In genomic region chr12:52602471-52602870, GRCm38 (mm10) we compare ENCODE assay signal across 8 mouse cellular contexts.
DNase-seq lines count a peak whose midpoint lies in the region; ATAC-seq and TF ChIP-seq lines count a peak whose summit lies in the region.

No protein-coding gene starts in this region.

- H3K79me2 ChIP-seq in CH12.LX (replicated peaks; ENCODE audit: control insufficient read depth, extremely low read depth, insufficient read depth, poor library complexity, severe bottlenecking) (no peaks in the 10 kb centered on the region), MEL (ENCODE audit: control insufficient read depth, insufficient read depth, low read length, poor library complexity) (no peaks in the 10 kb centered on the region; the same call in 1 of the 2 replicates)

- ATAC-seq in heart, embryonic 14.5 days (ENCODE audit: insufficient number of reproducible peaks, insufficient read depth, low FRiP score, low read depth): no peak
- no peak for ATAC-seq in limb, embryonic 12.5 days (ENCODE audit: insufficient number of reproducible peaks, insufficient read depth, low FRiP score, low TSS enrichment, low read depth)
- ATAC-seq in stomach, embryonic 15.5 days (ENCODE audit: insufficient read depth, low FRiP score, low read depth): no peak
- no peak for ATAC-seq in erythroid progenitor cell, adult 5-6 weeks (replicated peaks; ENCODE audit: low FRiP score, poor library complexity, severe bottlenecking)

- H3K4me2 ChIP-seq in CH12.LX (ENCODE audit: insufficient read depth, low read depth, poor library complexity, severe bottlenecking): peak overlapping the region; percentile 45; the same call in 1 of the 2 replicates
- H3K4me2 ChIP-seq in heart, embryonic 14.5 days (ENCODE audit: low read length): peak overlapping the region; percentile 78
- H3K4me2 ChIP-seq in limb, embryonic 12.5 days: peak overlapping the region; percentile 61
- H3K4me2 ChIP-seq in stomach, embryonic 15.5 days: peak overlapping the region; percentile 59

- TF ChIP-seq CTCF in CH12.LX (conservative IDR thresholded peaks at IDR 0.05 in 1 of 2, IDR thresholded peaks at IDR 0.05 in 1 of 2; ENCODE audit: low read depth in 2 of 2, low read length in 2 of 2): no peak
- no peak for TF ChIP-seq CTCF in MEL (IDR thresholded peaks at IDR 0.05 in 2 of 3, conservative IDR thresholded peaks at IDR 0.05 in 1 of 3; ENCODE audit: control insufficient read depth in 1 of 3, insufficient read depth in 1 of 3, low read depth in 2 of 3, low read length in 3 of 3, poor library complexity in 1 of 3, severe bottlenecking in 1 of 3)

- TF ChIP-seq RAD21 in CH12.LX (IDR thresholded peaks at IDR 0.05; ENCODE audit: low read depth, low read length): no peak
- TF ChIP-seq RAD21 in MEL (IDR thresholded peaks at IDR 0.05; ENCODE audit: low read depth, low read length): no peak

- dilution Hi-C loops in CH12.LX (cut with MboI; ENCODE audit: extremely low pct_ligation_motif_present, extremely low pct_unique_long_range_greater_than_20kb, low sequenced_read_pairs): no loop called here

- peaks cover 3 to 15% of the 10 kb centered on the region in 2 experiments; a peak in 3 of 4 replicates for H3K4me1 ChIP-seq in CH12.LX (ENCODE audit: control insufficient read depth in 1 of 2, insufficient read depth in 2 of 2)
- peaks cover 0 to 7% of the 10 kb centered on the region in 2 experiments; a peak in 2 of 4 replicates for H3K4me1 ChIP-seq in MEL (ENCODE audit: control insufficient read depth in 1 of 2, insufficient read depth in 2 of 2, low read length in 2 of 2)
- 0 out of 4 replicates have a peak, but pooled peaks cover 0 to 3% of the 10 kb centered on the region in 2 experiments for H3K4me1 ChIP-seq in heart, embryonic 14.5 days (ENCODE audit: control insufficient read depth in 2 of 2, insufficient read depth in 2 of 2, low read length in 2 of 2)
- H3K4me1 ChIP-seq in limb, embryonic 12.5 days (replicated peaks): peaks cover 11% of the 10 kb centered on the region
- H3K4me1 ChIP-seq in stomach, embryonic 15.5 days: no peaks in the 10 kb centered on the region

- TF ChIP-seq EP300 in CH12.LX (IDR thresholded peaks at IDR 0.05; ENCODE audit: low read length): no peak
- no peak for TF ChIP-seq EP300 in MEL (IDR thresholded peaks at IDR 0.05; ENCODE audit: low read depth in 1 of 2, low read length in 2 of 2)

- H3K9me3 ChIP-seq in CH12.LX (replicated peaks; ENCODE audit: low read length) (peaks cover 12% of the 10 kb centered on the region), MEL (replicated peaks; ENCODE audit: insufficient read depth, low read length) (no peaks in the 10 kb centered on the region)
- H3K9me3 ChIP-seq in heart, embryonic 14.5 days (ENCODE audit: control insufficient read depth, low read length): no peaks in the 10 kb centered on the region
- H3K9me3 ChIP-seq in limb, embryonic 12.5 days: peaks cover 8% of the 10 kb centered on the region; the same call in 1 of the 2 replicates
- H3K9me3 ChIP-seq in stomach, embryonic 15.5 days: no peaks in the 10 kb centered on the region

- peak overlapping the region; percentile 85 to 93 (median 90) for H3K4me3 ChIP-seq in CH12.LX (replicated peaks in 1 of 3; ENCODE audit: low read depth in 2 of 3, low read length in 2 of 3, poor library complexity in 1 of 3)
- peak overlapping the region; percentile 83 to 93 for H3K4me3 ChIP-seq in MEL (ENCODE audit: control insufficient read depth in 1 of 2, insufficient read depth in 1 of 2, low read depth in 2 of 2, low read length in 2 of 2)
- peak overlapping the region; percentile 69 to 98 for H3K4me3 ChIP-seq in heart, embryonic 14.5 days (ENCODE audit: control insufficient read depth in 1 of 2, insufficient read depth in 1 of 2, low read depth in 1 of 2, low read length in 2 of 2)
- H3K4me3 ChIP-seq in limb, embryonic 12.5 days (replicated peaks): peak overlapping the region; percentile 74
- peak overlapping the region; percentile 77 for H3K4me3 ChIP-seq in stomach, embryonic 15.5 days (replicated peaks)

- H3K36me3 ChIP-seq in CH12.LX (replicated peaks in 1 of 2; ENCODE audit: control insufficient read depth in 1 of 2, insufficient read depth in 1 of 2, low read length in 1 of 2) (no peaks in the 10 kb centered on the region), MEL (ENCODE audit: control insufficient read depth in 1 of 2, insufficient read depth in 2 of 2, low read length in 2 of 2) (peaks cover 0 to 7% of the 10 kb centered on the region in 2 experiments; a peak in 2 of 4 replicates)
- H3K36me3 ChIP-seq in heart, embryonic 14.5 days (ENCODE audit: control insufficient read depth, insufficient read depth, low read length): no peaks in the 10 kb centered on the region
- no peaks in the 10 kb centered on the region for H3K36me3 ChIP-seq in limb, embryonic 12.5 days
- H3K36me3 ChIP-seq in stomach, embryonic 15.5 days: no peaks in the 10 kb centered on the region

- DNase-seq in CH12.LX (ENCODE audit: extremely low read depth) (peak; percentile 25), MEL (ENCODE audit: low read depth, low spot score) (no peak)
- DNase-seq in thymus, postnatal 0 days (ENCODE audit: low spot score): no peak
- DNase-seq in testis, postnatal 14 days (ENCODE audit: low spot score): no peak

- H3K27ac ChIP-seq in CH12.LX (ENCODE audit: insufficient read depth, low read depth) (no peak overlapping the region), MEL (ENCODE audit: control insufficient read depth, low read depth, low read length) (no peak overlapping the region)
- H3K27ac ChIP-seq in heart, embryonic 14.5 days (replicated peaks in 1 of 2; ENCODE audit: control insufficient read depth in 1 of 2, insufficient read depth in 1 of 2, low read depth in 2 of 2, low read length in 2 of 2): peak overlapping the region in 1 of 2 experiments; percentile 95; a peak in 1 of 4 replicates
- peak overlapping the region; percentile 94 for H3K27ac ChIP-seq in limb, embryonic 12.5 days
- peak overlapping the region; percentile 94 for H3K27ac ChIP-seq in stomach, embryonic 15.5 days

- no peak for TF ChIP-seq POLR2A in CH12.LX (IDR thresholded peaks at IDR 0.05; ENCODE audit: low read depth, low read length)
- TF ChIP-seq POLR2A in MEL (IDR thresholded peaks at IDR 0.05; ENCODE audit: control insufficient read depth in 1 of 2, insufficient read depth in 1 of 2, low read depth in 1 of 2, low read length in 2 of 2, poor library complexity in 1 of 2): no peak

- no peaks in the 10 kb centered on the region for H3K27me3 ChIP-seq in CH12.LX (replicated peaks)
- H3K27me3 ChIP-seq in MEL (ENCODE audit: control insufficient read depth in 1 of 2, insufficient read depth in 2 of 2, low read length in 2 of 2): no peaks in the 10 kb centered on the region
- no peaks in the 10 kb centered on the region for H3K27me3 ChIP-seq in heart, embryonic 14.5 days (ENCODE audit: control insufficient read depth, insufficient read depth, low read length)
- H3K27me3 ChIP-seq in limb, embryonic 12.5 days: no peaks in the 10 kb centered on the region
- H3K27me3 ChIP-seq in stomach, embryonic 15.5 days (replicated peaks): no peaks in the 10 kb centered on the region

- in situ Hi-C loops in CH12.LX (cut with MboI; ENCODE audit: low pct_ligation_motif_present, low pct_unique_long_range_greater_than_20kb, low sequenced_read_pairs): loop anchor here (25.0 kb wide), 1 partner anchor 215 kb away; no protein-coding TSS in a partner anchor

- H3K9ac ChIP-seq in CH12.LX (ENCODE audit: insufficient read depth, low read depth) (0 out of 2 replicates have a peak overlapping the region, but pooled peaks have one; percentile 43), MEL (ENCODE audit: control insufficient read depth, low read depth, low read length, poor library complexity, severe bottlenecking) (no peak overlapping the region)
- peak overlapping the region; percentile 90 for H3K9ac ChIP-seq in heart, embryonic 14.5 days (ENCODE audit: low read length)
- peak overlapping the region; percentile 56; the same call in 1 of the 2 replicates for H3K9ac ChIP-seq in limb, embryonic 12.5 days (replicated peaks)
- H3K9ac ChIP-seq in stomach, embryonic 15.5 days: no peak overlapping the region

- WGBS in heart, embryonic 14.5 days: 22% methylated on average over 2 of the region's 2 CpGs
- WGBS in limb, embryonic 12.5 days: 16% methylated on average over 2 of the region's 2 CpGs
- WGBS in stomach, embryonic 15.5 days: 22% methylated on average over 2 of the region's 2 CpGs

TF ChIP-seq in CH12.LX, 34 proteins besides CTCF, POLR2A, EP300 and RAD21:
- TF ChIP-seq IRF4 (IDR thresholded peaks at IDR 0.05; ENCODE audit: low read depth, low read length): no peak
- no peak for TF ChIP-seq TCF12 (IDR thresholded peaks at IDR 0.05; ENCODE audit: low read depth, low read length)
- no peak for TF ChIP-seq JUN (IDR thresholded peaks at IDR 0.05; ENCODE audit: insufficient read depth, low read depth, low read length)
- no peak for TF ChIP-seq HCFC1 (IDR thresholded peaks at IDR 0.05; ENCODE audit: low read depth, low read length)
- no peak for TF ChIP-seq MAX (IDR thresholded peaks at IDR 0.05; ENCODE audit: low read length)
- TF ChIP-seq NRF1 (IDR thresholded peaks at IDR 0.05; ENCODE audit: low read depth, low read length): no peak
- no peak for TF ChIP-seq E2F4 (IDR thresholded peaks at IDR 0.05; ENCODE audit: insufficient replicate concordance, low read depth, low read length)

TF ChIP-seq in MEL, 35 proteins besides CTCF, POLR2A, EP300 and RAD21:
- no peak for TF ChIP-seq MYC (IDR thresholded peaks at IDR 0.05; ENCODE audit: low read depth, low read length)
- no peak for TF ChIP-seq SMC3 (IDR thresholded peaks at IDR 0.05; ENCODE audit: low read depth, low read length)
- no peak for TF ChIP-seq ZMIZ1 (IDR thresholded peaks at IDR 0.05; ENCODE audit: low read depth, low read length)
- TF ChIP-seq TBP (IDR thresholded peaks at IDR 0.05; ENCODE audit: low read depth, low read length): no peak
- no peak for TF ChIP-seq RCOR1 (IDR thresholded peaks at IDR 0.05; ENCODE audit: low read depth, low read length)
- TF ChIP-seq CHD2 (IDR thresholded peaks at IDR 0.05; ENCODE audit: low read length): no peak
- TF ChIP-seq SIN3A (IDR thresholded peaks at IDR 0.05; ENCODE audit: low read length): no peak; the same call in 1 of the 2 replicates
- TF ChIP-seq USF2 (IDR thresholded peaks at IDR 0.05; ENCODE audit: borderline replicate concordance in 1 of 2, insufficient read depth in 1 of 2, low read depth in 1 of 2, low read length in 2 of 2): no peak

Comparison
In these comparisons a context has a peak if more than half of its experiments do, and no peak if none do; other contexts are left out.
1. H3K27ac ChIP-seq: peak in limb, embryonic 12.5 days (single experiment) and stomach, embryonic 15.5 days (single experiment); none in CH12.LX (single experiment) and MEL (single experiment).
2. H3K9ac ChIP-seq: peak in CH12.LX (single experiment), heart, embryonic 14.5 days (single experiment) and limb, embryonic 12.5 days (single experiment); none in MEL (single experiment) and stomach, embryonic 15.5 days (single experiment).
3. Peak in every context shown above with its lines, with median percentiles within 50 percentile points of each other: H3K4me2 ChIP-seq and H3K4me3 ChIP-seq.